32 mouse cellular contexts compared by ENCODE assay signal in the genomic region with DNA sequence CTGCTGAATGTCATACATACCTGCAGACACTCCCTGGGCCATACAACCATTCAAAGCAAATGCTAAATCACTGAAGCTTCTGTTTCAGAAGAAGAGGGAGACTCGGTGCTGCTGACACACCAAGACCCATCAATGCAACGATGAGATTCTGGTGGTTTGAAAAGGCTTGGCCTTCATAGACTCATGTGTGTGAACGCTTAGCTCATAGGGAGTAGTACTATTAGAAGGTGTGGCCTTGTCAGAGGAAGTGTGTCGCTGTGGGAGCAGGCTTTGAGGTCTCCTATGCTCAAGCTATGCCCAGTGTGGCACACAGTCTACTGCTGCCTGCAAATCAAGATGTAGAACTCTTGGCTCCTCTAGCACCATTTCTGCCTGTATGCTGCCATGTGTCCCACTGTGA. TPM values are rescaled to one million over a fixed set of nuclear protein-coding genes. Genes with fewer than 3 reads are reported as not detected.
A peak's percentile ranks its signal among the peaks of the same experiment; 100 is the strongest.
DNase-seq lines count a peak whose midpoint lies in the region; ATAC-seq and TF ChIP-seq lines count a peak whose summit lies in the region.
"Had no signal": no experiment of that assay in that cellular context is flagged by ENCODE, and none has a peak within 500 bp of the region (broad histone marks: within the 10 kb centered on the region; RNA-seq: fewer than 3 reads in every experiment).

No protein-coding gene starts in this region.

- H3K4me3 ChIP-seq in E14TG2a.4 (replicated peaks; ENCODE audit: low read length), result peak overlapping the region; percentile 10; the same call in 1 of the 2 replicates
- no peak overlapping the region for H3K4me3 ChIP-seq in liver, embryonic 12.5 days
- H3K4me3 ChIP-seq: embryonic facial prominence, embryonic 13.5 days; embryonic facial prominence, embryonic 15.5 days; erythroblast, embryonic 14.5 days; forebrain, embryonic 10.5 days; forebrain, embryonic 12.5 days had no signal

- DNase-seq in ES-CJ7 (ENCODE audit: low read depth, low spot score), result peak; percentile 67
- peak; percentile 56 for DNase-seq in R1 (ENCODE audit: low read depth, low spot score)
- DNase-seq in gastrocnemius, postnatal 4 days (ENCODE audit: low spot score in 2 of 2), result no peak
- DNase-seq: adrenal gland, adult 8-10 months; adrenal gland, postnatal 25 days; B cell, adult 2 months; cerebellum, adult 11 months; cerebellum, adult 18-20 months; cerebellum, adult 8-10 months; cerebellum, adult 9-11 months; cerebellum, postnatal 14 days; cerebellum, postnatal 36 days; embryo, embryonic 11 days had no signal

- ATAC-seq in cerebellum, adult (ENCODE audit: insufficient number of reproducible peaks, low FRiP score, low TSS enrichment), result no peak
- ATAC-seq in liver, embryonic 12.5 days, result no peak
- ATAC-seq: activated CD4-positive, CD25-positive, alpha-beta regulatory T cell, adult 4 months; CD4-positive, CD25-positive, alpha-beta regulatory T cell, adult 4 months; forebrain, embryonic 14.5 days; forebrain, embryonic 16.5 days; Patski had no signal

- no peaks in the 10 kb centered on the region for H3K27me3 ChIP-seq in E14TG2a.4 (ENCODE audit: insufficient read depth, low read length)
- H3K27me3 ChIP-seq in liver, embryonic 12.5 days (replicated peaks), result peaks cover 9% of the 10 kb centered on the region; the same call in 1 of the 2 replicates
- H3K27me3 ChIP-seq: embryonic facial prominence, embryonic 13.5 days; embryonic facial prominence, embryonic 15.5 days; forebrain, embryonic 12.5 days had no signal

- H3K27ac ChIP-seq in liver, embryonic 12.5 days, result no peak overlapping the region
- H3K27ac ChIP-seq: embryonic facial prominence, embryonic 13.5 days; embryonic facial prominence, embryonic 15.5 days; forebrain, embryonic 10.5 days; forebrain, embryonic 12.5 days had no signal

- H3K9ac ChIP-seq in liver, embryonic 12.5 days, result no peak overlapping the region
- H3K9ac ChIP-seq: embryonic facial prominence, embryonic 13.5 days; embryonic facial prominence, embryonic 15.5 days; forebrain, embryonic 12.5 days had no signal

- 57% methylated on average over 4 of the region's 4 CpGs for WGBS in liver, embryonic 12.5 days (ENCODE audit: insufficient replicate concordance)

- no peak for TF ChIP-seq CTCF in E14TG2a.4 (conservative IDR thresholded peaks at IDR 0.05; ENCODE audit: low read length)

- H3K4me1 ChIP-seq in E14TG2a.4 (replicated peaks; ENCODE audit: low read depth, low read length), result peaks cover 39% of the 10 kb centered on the region
- H3K4me1 ChIP-seq in liver, embryonic 12.5 days, result no peaks in the 10 kb centered on the region
- H3K4me1 ChIP-seq: embryonic facial prominence, embryonic 13.5 days; embryonic facial prominence, embryonic 15.5 days; forebrain, embryonic 10.5 days; forebrain, embryonic 12.5 days had no signal

- peaks cover 68% of the 10 kb centered on the region for H3K9me3 ChIP-seq in E14TG2a.4 (ENCODE audit: low read length)
- no peaks in the 10 kb centered on the region for H3K9me3 ChIP-seq in liver, embryonic 12.5 days (replicated peaks)
- H3K9me3 ChIP-seq: embryonic facial prominence, embryonic 13.5 days; embryonic facial prominence, embryonic 15.5 days; forebrain, embryonic 12.5 days; G1E had no signal

- H3K36me3 ChIP-seq in E14TG2a.4 (ENCODE audit: insufficient read depth, low read length), result peaks cover 32% of the 10 kb centered on the region
- no peaks in the 10 kb centered on the region for H3K36me3 ChIP-seq in liver, embryonic 12.5 days
- H3K36me3 ChIP-seq: embryonic facial prominence, embryonic 13.5 days; embryonic facial prominence, embryonic 15.5 days; forebrain, embryonic 10.5 days; forebrain, embryonic 12.5 days; G1E had no signal

- H3K4me2 ChIP-seq in liver, embryonic 12.5 days, result no peak overlapping the region
- H3K4me2 ChIP-seq: embryonic facial prominence, embryonic 13.5 days; embryonic facial prominence, embryonic 15.5 days; forebrain, embryonic 12.5 days had no signal

RNA-seq across cellular contexts. Expression of a gene that starts 4.9 kb away (rescaled TPM):
- not detected in 2 replicates for polyA plus RNA-seq in liver, embryonic 12.5 days (2016; fragmentation: Nextera tagmentation; extraction: Ambion mirVana)
- total RNA-seq in gastrocnemius, postnatal 4 days (2021), result not detected
- total RNA-seq: adrenal gland, adult 18-20 months; adrenal gland, adult 8-10 months; adrenal gland, postnatal 25 days; CH12.LX; common myeloid progenitor, adult 5-6 weeks; G1E had no signal
- polyA plus RNA-seq: activated CD4-positive, CD25-positive, alpha-beta regulatory T cell, adult 4 months; CD4-positive, CD25-positive, alpha-beta regulatory T cell, adult 4 months; embryonic facial prominence, embryonic 11.5 days; embryonic facial prominence, embryonic 13.5 days; embryonic facial prominence, embryonic 15.5 days; erythroblast, embryonic 14.5 days; forebrain, embryonic 10.5 days; forebrain, embryonic 12.5 days; forebrain, embryonic 14.5 days; forebrain, embryonic 16.5 days; frontal cortex, adult 2 months; G1E; Patski had no signal

RNA-seq across cellular contexts. Expression of a gene that starts 29.0 kb away (rescaled TPM):
- polyA plus RNA-seq in liver, embryonic 12.5 days (2016; fragmentation: Nextera tagmentation; extraction: Ambion mirVana), result 8.1 and 8.2 TPM in 2 replicates
- 1 to 10 TPM; 5.2 to 5.9 TPM for total RNA-seq in gastrocnemius, postnatal 4 days (2021)

RNA-seq across cellular contexts. Expression of a gene that starts 35.3 kb away (rescaled TPM):
- not detected in 2 replicates for polyA plus RNA-seq in liver, embryonic 12.5 days (2016; fragmentation: Nextera tagmentation; extraction: Ambion mirVana)
- total RNA-seq in gastrocnemius, postnatal 4 days (2021), result not detected
- total RNA-seq: adrenal gland, adult 18-20 months; adrenal gland, adult 8-10 months; adrenal gland, postnatal 25 days; CH12.LX; common myeloid progenitor, adult 5-6 weeks; G1E had no signal
- polyA plus RNA-seq: activated CD4-positive, CD25-positive, alpha-beta regulatory T cell, adult 4 months; CD4-positive, CD25-positive, alpha-beta regulatory T cell, adult 4 months; embryonic facial prominence, embryonic 11.5 days; embryonic facial prominence, embryonic 13.5 days; embryonic facial prominence, embryonic 15.5 days; erythroblast, embryonic 14.5 days; forebrain, embryonic 10.5 days; forebrain, embryonic 12.5 days; forebrain, embryonic 14.5 days; forebrain, embryonic 16.5 days; frontal cortex, adult 2 months; G1E; Patski had no signal

Comparison
In these comparisons a context has a peak if more than half of its experiments do, and no peak if none do; other contexts are left out.
1. DNase-seq: peak in ES-CJ7 (single experiment) and R1 (single experiment); none in gastrocnemius, postnatal 4 days (0 of 2).